Mouse (Mus musculus): ENCODE results near the gene Nckap5. TPM values are rescaled to one million over a fixed set of nuclear protein-coding genes. Genes with fewer than 3 reads are reported as not detected.

Nckap5 gene
- polyA plus RNA-seq, 1 experiment from 2014 or later = 11.5 TPM

DNA sequence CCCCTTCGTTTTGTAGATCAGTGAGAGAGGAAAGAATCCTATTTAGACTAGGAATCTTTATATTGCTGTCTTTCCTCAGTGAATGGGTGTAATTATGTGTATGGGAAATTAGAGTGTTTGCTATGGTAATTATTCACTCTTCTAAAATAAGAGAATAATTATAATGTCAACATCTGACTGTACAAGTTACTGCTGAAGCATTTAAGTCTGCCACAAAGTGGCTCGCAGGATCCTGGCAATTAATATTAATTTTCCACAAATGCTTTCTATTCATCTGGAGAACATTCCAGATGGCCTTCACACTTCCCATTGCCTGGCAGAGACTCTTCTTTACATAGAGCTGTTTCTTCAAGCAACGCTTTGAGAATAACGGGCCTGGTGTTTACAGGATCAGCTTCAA, 439.4 kb downstream of the Nckap5 start:
- Histone ChIP-seq H3K27ac (replicated peaks) (no peak overlapping the region), H3K4me3 (replicated peaks) (no peak overlapping the region), H3K27me3 (replicated peaks) (no peaks in the 10 kb centered on the region), H3K9ac (replicated peaks) (no peak overlapping the region), H3K4me1 (no peaks in the 10 kb centered on the region), H3K9me3 (replicated peaks) (no peaks in the 10 kb centered on the region), H3K4me2 (no peak overlapping the region), H3K36me3 (no peaks in the 10 kb centered on the region)
- 57% methylated on average over 4 of the region's 4 CpGs for WGBS
- no peak for ATAC-seq (ENCODE audit: low FRiP score)

DNA sequence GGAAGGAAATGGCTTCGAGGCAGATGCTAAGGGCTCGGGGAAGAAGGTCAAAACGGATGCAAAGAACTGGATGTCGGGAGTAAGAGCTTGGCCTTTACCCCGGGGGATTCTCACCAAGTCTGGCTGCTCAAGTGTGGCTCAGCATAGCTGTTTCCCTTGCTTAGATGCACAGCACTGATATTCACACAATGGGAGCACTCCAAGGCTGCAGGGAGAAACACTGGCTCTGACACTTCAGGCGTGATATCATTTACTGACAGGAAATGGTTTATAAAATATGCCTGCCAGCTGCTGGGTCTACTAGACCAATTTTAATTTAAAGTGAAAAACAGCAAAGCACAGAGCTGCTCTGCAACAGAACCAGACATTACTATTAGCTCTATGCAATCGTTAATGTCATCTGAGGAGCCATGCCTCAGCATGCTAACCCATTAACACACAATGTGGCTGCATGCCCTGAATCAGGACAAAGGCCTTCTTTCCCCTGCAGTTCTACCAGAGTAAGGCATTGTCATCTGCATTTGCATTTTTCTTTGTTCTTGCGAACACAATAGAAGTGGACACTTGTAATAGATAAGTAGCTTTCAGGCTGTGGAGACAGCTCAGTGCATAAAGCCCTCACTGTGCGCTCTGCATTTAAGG, 453.1 kb downstream of the Nckap5 start:
- Histone ChIP-seq H3K36me3 (no peaks in the 10 kb centered on the region), H3K9ac (replicated peaks) (no peak overlapping the region), H3K4me2 (no peak overlapping the region), H3K27ac (replicated peaks) (0 out of 2 replicates have a peak overlapping the region, but pooled peaks have one; percentile 18), H3K27me3 (replicated peaks) (no peaks in the 10 kb centered on the region), H3K4me3 (replicated peaks) (no peak overlapping the region), H3K4me1 (no peaks in the 10 kb centered on the region), H3K9me3 (replicated peaks) (no peaks in the 10 kb centered on the region)
- WGBS = 63% methylated on average over 9 of the region's 9 CpGs
- no peak for ATAC-seq (ENCODE audit: low FRiP score)

DNA sequence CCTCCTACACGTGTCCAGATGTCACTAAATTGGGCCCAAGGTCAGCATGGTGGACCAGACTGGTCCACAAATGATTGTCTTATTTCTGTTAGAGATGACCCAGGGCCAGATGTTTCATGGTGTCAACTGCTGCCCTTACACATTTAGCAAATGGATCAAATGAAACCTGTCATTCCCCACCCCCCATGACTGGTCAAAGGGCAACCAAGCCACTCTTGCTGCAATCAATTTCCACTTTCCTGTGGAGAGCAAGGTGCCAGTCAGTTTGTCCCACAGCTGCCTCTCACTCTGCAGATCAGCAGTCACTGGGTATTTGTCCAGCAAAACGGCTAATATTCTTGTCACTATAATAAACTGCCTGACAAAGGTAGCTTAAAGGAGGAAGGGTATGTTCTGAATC, 463.9 kb downstream of the Nckap5 start:
- Histone ChIP-seq H3K4me2 (no peak overlapping the region), H3K9ac (replicated peaks) (no peak overlapping the region), H3K36me3 (no peaks in the 10 kb centered on the region), H3K4me3 (replicated peaks) (no peak overlapping the region), H3K4me1 (no peaks in the 10 kb centered on the region), H3K27me3 (replicated peaks) (no peaks in the 10 kb centered on the region), H3K27ac (replicated peaks) (no peak overlapping the region), H3K9me3 (replicated peaks) (no peaks in the 10 kb centered on the region)
- WGBS = 61% methylated on average over 2 of the region's 2 CpGs
- ATAC-seq (ENCODE audit: low FRiP score) = no peak

DNA sequence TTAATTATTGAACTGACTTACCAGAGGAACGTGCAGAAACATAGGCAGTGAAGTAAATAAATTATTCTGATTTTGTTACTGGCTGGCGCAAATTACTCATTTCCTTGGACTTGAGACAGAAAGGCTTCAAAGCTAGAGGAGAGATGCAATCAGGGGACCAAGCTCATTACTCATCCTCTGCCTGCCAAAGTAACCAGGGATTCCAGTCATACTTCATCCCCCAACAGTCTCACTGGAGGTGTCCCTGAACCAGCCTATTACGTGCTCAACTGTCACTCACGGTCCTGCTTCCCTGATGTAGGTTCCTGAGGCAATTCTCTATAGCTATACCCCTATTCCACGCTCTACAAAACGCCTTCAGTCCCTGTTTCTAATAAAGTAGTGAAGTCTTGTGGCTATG, 466.0 kb downstream of the Nckap5 start:
- WGBS = 73% methylated on average over 6 of the region's 6 CpGs

DNA sequence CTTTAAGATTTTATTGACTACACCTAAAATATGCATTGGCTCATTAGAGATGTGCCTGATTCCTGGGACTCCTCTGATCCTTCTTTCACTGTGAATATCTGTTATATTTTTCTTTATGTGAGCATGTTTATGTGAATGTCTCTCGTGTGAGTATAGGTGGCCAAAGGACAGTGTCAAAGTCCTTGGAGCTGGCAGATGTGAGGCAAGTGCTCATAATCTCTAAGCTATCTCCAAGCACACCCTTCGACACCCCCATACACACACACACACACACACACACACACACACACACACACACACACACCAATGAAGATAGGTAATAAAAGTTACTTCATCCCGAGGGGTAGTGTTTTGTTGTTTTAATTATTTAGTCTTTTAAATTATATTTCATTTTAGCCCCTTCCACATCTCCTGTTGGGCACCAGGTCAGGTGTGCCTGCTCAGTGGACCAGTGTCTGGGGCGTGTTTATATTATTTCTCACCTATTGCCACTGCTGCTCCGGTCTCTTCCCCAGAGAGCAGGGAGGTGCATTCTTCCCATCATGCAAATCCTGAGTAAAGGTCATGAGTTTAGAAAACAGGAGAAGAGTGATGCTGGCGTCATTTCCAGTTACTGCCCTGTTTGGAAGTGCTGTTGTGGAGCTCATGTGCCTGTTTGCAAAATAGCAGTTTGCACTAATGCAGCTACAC, 469.9 kb downstream of the Nckap5 start:
- WGBS = 82% methylated on average over 6 of the region's 6 CpGs
- Histone ChIP-seq H3K9me3 (replicated peaks) (no peaks in the 10 kb centered on the region), H3K27me3 (replicated peaks) (no peaks in the 10 kb centered on the region), H3K4me1 (0 out of 2 replicates have a peak, but pooled peaks cover 5% of the 10 kb centered on the region), H3K4me3 (replicated peaks) (no peak overlapping the region), H3K4me2 (no peak overlapping the region), H3K36me3 (no peaks in the 10 kb centered on the region), H3K9ac (replicated peaks) (no peak overlapping the region), H3K27ac (replicated peaks) (no peak overlapping the region)
- ATAC-seq (ENCODE audit: low FRiP score) = no peak

More for the DNA sequence above, 466.0 kb downstream of the Nckap5 start:
- no peak overlapping the region for H3K4me2 ChIP-seq
- H3K9me3 ChIP-seq (replicated peaks) = no peaks in the 10 kb centered on the region
- no peak overlapping the region for H3K27ac ChIP-seq (replicated peaks)
- H3K4me3 ChIP-seq (replicated peaks) = no peak overlapping the region
- no peak overlapping the region for H3K9ac ChIP-seq (replicated peaks)
- no peaks in the 10 kb centered on the region for H3K36me3 ChIP-seq
- H3K27me3 ChIP-seq (replicated peaks) = no peaks in the 10 kb centered on the region
- ATAC-seq (ENCODE audit: low FRiP score) = no peak
- H3K4me1 ChIP-seq = 0 out of 2 replicates have a peak, but pooled peaks cover 5% of the 10 kb centered on the region

DNA sequence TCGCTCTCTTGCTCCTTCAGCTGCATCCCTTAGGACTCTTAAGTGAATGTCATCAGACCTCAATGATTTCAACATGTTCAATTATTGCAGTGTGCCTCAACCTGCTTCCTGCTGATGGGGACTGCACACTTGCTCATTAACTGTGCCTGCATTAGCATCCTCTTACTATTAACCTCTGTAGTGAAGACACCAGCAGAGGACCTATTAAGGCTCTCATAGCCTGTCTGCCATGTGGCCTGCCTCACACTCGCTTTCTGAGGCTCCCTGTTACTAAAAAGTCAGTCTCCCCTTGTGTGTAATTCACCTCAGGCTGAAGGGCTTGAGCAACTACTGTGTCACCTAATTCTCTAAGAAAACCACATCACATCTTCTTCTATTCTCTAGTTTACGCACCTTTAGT, 470.5 kb downstream of the Nckap5 start:
- no peak overlapping the region for H3K9ac ChIP-seq (replicated peaks)

DNA sequence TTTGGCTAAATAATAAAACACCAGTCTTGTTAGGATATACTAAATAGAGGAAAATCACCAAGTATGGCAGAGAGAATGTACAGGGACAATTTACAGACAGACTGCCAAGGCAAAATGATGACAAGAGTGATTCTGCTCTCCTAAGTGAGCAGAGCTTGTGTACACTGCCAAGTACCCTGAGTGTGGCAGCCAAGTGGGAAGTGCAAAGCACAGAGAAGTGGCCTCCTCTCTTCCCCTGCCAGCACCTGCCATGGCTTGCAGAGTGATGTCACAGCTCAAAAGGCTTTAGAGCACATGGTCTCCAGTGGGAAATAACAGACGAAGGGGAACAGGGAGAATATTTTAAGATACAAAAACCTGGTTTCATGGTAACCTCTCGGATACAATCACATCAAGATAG, 488.8 kb downstream of the Nckap5 start:
- H3K27ac ChIP-seq (replicated peaks) = no peak overlapping the region
- no peak overlapping the region for H3K4me3 ChIP-seq (replicated peaks)
- no peak overlapping the region for H3K4me2 ChIP-seq
- peaks cover 3% of the 10 kb centered on the region; the same call in 1 of the 2 replicates for H3K4me1 ChIP-seq
- no peaks in the 10 kb centered on the region for H3K36me3 ChIP-seq
- 0 out of 2 replicates have a peak, but pooled peaks have one; percentile 47 for ATAC-seq (ENCODE audit: low FRiP score)
- no peaks in the 10 kb centered on the region for H3K9me3 ChIP-seq (replicated peaks)
- WGBS = 65% methylated on average over 2 of the region's 2 CpGs
- H3K9ac ChIP-seq (replicated peaks) = no peak overlapping the region
- H3K27me3 ChIP-seq (replicated peaks) = no peaks in the 10 kb centered on the region

More for the DNA sequence above, 470.5 kb downstream of the Nckap5 start:
- ATAC-seq (ENCODE audit: low FRiP score) = no peak
- Histone ChIP-seq H3K36me3 (no peaks in the 10 kb centered on the region), H3K4me1 (0 out of 2 replicates have a peak, but pooled peaks cover 5% of the 10 kb centered on the region), H3K4me2 (no peak overlapping the region), H3K4me3 (replicated peaks) (no peak overlapping the region), H3K27me3 (replicated peaks) (no peaks in the 10 kb centered on the region), H3K27ac (replicated peaks) (no peak overlapping the region), H3K9me3 (replicated peaks) (no peaks in the 10 kb centered on the region)
- 59% methylated on average over 3 of the region's 3 CpGs for WGBS

- 82% methylated on average over 3 of the region's 3 CpGs for WGBS
- Histone ChIP-seq H3K4me2 (no peak overlapping the region), H3K36me3 (no peaks in the 10 kb centered on the region), H3K27me3 (replicated peaks) (no peaks in the 10 kb centered on the region), H3K27ac (replicated peaks) (no peak overlapping the region), H3K9me3 (replicated peaks) (no peaks in the 10 kb centered on the region), H3K4me3 (replicated peaks) (no peak overlapping the region), H3K9ac (replicated peaks) (no peak overlapping the region), H3K4me1 (peaks cover 3% of the 10 kb centered on the region; the same call in 1 of the 2 replicates)
- no peak for ATAC-seq (ENCODE audit: low FRiP score)
Observed at GRCm38 (mm10) chr1:126339250-126339649, 491.3 kb downstream of the Nckap5 start.

- Histone ChIP-seq H3K4me2 (no peak overlapping the region), H3K36me3 (no peaks in the 10 kb centered on the region), H3K4me3 (replicated peaks) (no peak overlapping the region), H3K27me3 (replicated peaks) (no peaks in the 10 kb centered on the region), H3K4me1 (no peaks in the 10 kb centered on the region), H3K27ac (replicated peaks) (no peak overlapping the region), H3K9me3 (replicated peaks) (no peaks in the 10 kb centered on the region), H3K9ac (replicated peaks) (no peak overlapping the region)
- no peak for ATAC-seq (ENCODE audit: low FRiP score)
- 94% methylated on average over 4 of the region's 4 CpGs for WGBS
Observed at GRCm38 (mm10) chr1:126334202-126334601, 496.4 kb downstream of the Nckap5 start.

GRCm38 (mm10) chr1:126332026-126332425, 498.6 kb downstream of the Nckap5 start:
- Histone ChIP-seq H3K27ac (replicated peaks) (no peak overlapping the region), H3K4me1 (no peaks in the 10 kb centered on the region), H3K27me3 (replicated peaks) (no peaks in the 10 kb centered on the region), H3K4me2 (no peak overlapping the region), H3K9me3 (replicated peaks) (no peaks in the 10 kb centered on the region), H3K4me3 (replicated peaks) (no peak overlapping the region), H3K36me3 (no peaks in the 10 kb centered on the region), H3K9ac (replicated peaks) (no peak overlapping the region)
- ATAC-seq (ENCODE audit: low FRiP score) = no peak
- WGBS = 72% methylated on average over 2 of the region's 2 CpGs

GRCm38 (mm10) chr1:126320696-126321095, 509.9 kb downstream of the Nckap5 start:
- H3K4me3 ChIP-seq (replicated peaks) = no peak overlapping the region
- H3K27ac ChIP-seq (replicated peaks) = no peak overlapping the region
- H3K9me3 ChIP-seq (replicated peaks) = no peaks in the 10 kb centered on the region
- WGBS = 88% methylated on average over 1 of the region's 1 CpGs
- H3K4me1 ChIP-seq = peaks cover 5% of the 10 kb centered on the region; the same call in 1 of the 2 replicates
- H3K4me2 ChIP-seq = no peak overlapping the region
- no peak for ATAC-seq (ENCODE audit: low FRiP score)
- no peak overlapping the region for H3K9ac ChIP-seq (replicated peaks)
- no peaks in the 10 kb centered on the region for H3K36me3 ChIP-seq
- no peaks in the 10 kb centered on the region for H3K27me3 ChIP-seq (replicated peaks)

Data from neural tube, embryonic 15.5 days (tissue).